ENCODE assay signal across 7 mouse cellular contexts in the genomic region with DNA sequence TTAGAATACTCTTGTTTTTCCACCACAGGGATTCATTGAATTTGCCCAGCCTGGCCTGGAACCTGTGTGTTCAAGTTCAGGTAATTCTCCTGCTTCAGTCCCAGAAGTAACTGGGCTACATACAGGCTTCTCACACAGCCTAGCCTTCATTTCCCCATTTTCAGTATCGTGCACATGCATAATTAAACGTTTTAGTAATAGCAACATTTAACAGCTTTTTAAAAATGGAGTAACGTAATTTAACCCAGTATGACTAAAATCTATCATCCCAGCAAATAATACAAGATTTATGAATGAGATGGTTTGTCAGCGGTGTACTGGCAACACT. TPM values are rescaled to one million over a fixed set of nuclear protein-coding genes. Genes with fewer than 3 reads are reported as not detected.
DNase-seq lines count a peak whose midpoint lies in the region; ATAC-seq and TF ChIP-seq lines count a peak whose summit lies in the region.

No protein-coding gene starts in this region.

- H3K9ac ChIP-seq in forebrain, embryonic 13.5 days = peak overlapping the region; percentile 98
- peak overlapping the region; percentile 88 for H3K9ac ChIP-seq in liver, embryonic 14.5 days (replicated peaks)

- no peak for ATAC-seq in forebrain, embryonic 13.5 days
- ATAC-seq in liver, embryonic 14.5 days (ENCODE audit: insufficient read depth) = no peak
- ATAC-seq in frontal cortex, adult (ENCODE audit: low TSS enrichment) = no peak

- no peak for TF ChIP-seq POLR2A in thymus, adult 2 months (IDR thresholded peaks at IDR 0.05; ENCODE audit: control insufficient read depth, extremely low read depth, insufficient read depth, low read length, poor library complexity)

- no peaks in the 10 kb centered on the region for H3K36me3 ChIP-seq in thymus, adult 2 months (ENCODE audit: control insufficient read depth, insufficient read depth, low read length)
- no peaks in the 10 kb centered on the region for H3K36me3 ChIP-seq in forebrain, embryonic 13.5 days (ENCODE audit: poor library complexity, severe bottlenecking)
- H3K36me3 ChIP-seq in liver, embryonic 14.5 days (replicated peaks; ENCODE audit: control insufficient read depth, insufficient read depth, low read depth) = no peaks in the 10 kb centered on the region

- TF ChIP-seq CTCF in thymus, adult 2 months (IDR thresholded peaks at IDR 0.05; ENCODE audit: borderline replicate concordance, control insufficient read depth, extremely low read depth, insufficient read depth, low read length, poor library complexity) = no peak
- no peak for TF ChIP-seq CTCF in liver, embryonic 14.5 days (IDR thresholded peaks at IDR 0.05; ENCODE audit: low read depth)

- H3K27ac ChIP-seq in thymus, adult 2 months (ENCODE audit: control insufficient read depth, insufficient read depth, low read length) = peak overlapping the region; percentile 13; the same call in 1 of the 2 replicates
- H3K27ac ChIP-seq in forebrain, embryonic 13.5 days = 0 out of 2 replicates have a peak overlapping the region, but pooled peaks have one; percentile 91
- peak overlapping the region; percentile 80 for H3K27ac ChIP-seq in liver, embryonic 14.5 days

- peaks cover 4% of the 10 kb centered on the region for H3K4me1 ChIP-seq in thymus, adult 2 months (replicated peaks; ENCODE audit: control insufficient read depth, insufficient read depth, low read length)
- H3K4me1 ChIP-seq in forebrain, embryonic 13.5 days = peaks cover 14% of the 10 kb centered on the region
- peaks cover 9 to 21% of the 10 kb centered on the region in 2 experiments for H3K4me1 ChIP-seq in liver, embryonic 14.5 days (replicated peaks; ENCODE audit: control insufficient read depth in 2 of 2, insufficient read depth in 2 of 2, low read length in 1 of 2)

- TF ChIP-seq EP300 in liver, embryonic 14.5 days (IDR thresholded peaks at IDR 0.05; ENCODE audit: low read depth) = no peak

- DNase-seq in thymus, adult 2 months = no peak
- DNase-seq in thymus, postnatal 4 days = no peak
- DNase-seq in liver, embryonic 14.5 days (ENCODE audit: low read depth in 3 of 3, low spot score in 3 of 3) = no peak
- no peak for DNase-seq in MN1 (ENCODE audit: low spot score)
- no peak for DNase-seq in urinary bladder, postnatal 25 days (ENCODE audit: low spot score)

- peak overlapping the region; percentile 91; the same call in 1 of the 2 replicates for H3K4me3 ChIP-seq in thymus, adult 2 months (ENCODE audit: control insufficient read depth, insufficient read depth, low read length)
- peak overlapping the region; percentile 93 for H3K4me3 ChIP-seq in forebrain, embryonic 13.5 days
- H3K4me3 ChIP-seq in liver, embryonic 14.5 days (ENCODE audit: insufficient read depth in 1 of 2, low read depth in 2 of 2, low read length in 2 of 2) = peak overlapping the region; percentile 89 to 96

- peak overlapping the region; percentile 78 for H3K4me2 ChIP-seq in forebrain, embryonic 13.5 days
- H3K4me2 ChIP-seq in liver, embryonic 14.5 days (ENCODE audit: low read depth) = peak overlapping the region; percentile 73

- no peaks in the 10 kb centered on the region for H3K9me3 ChIP-seq in forebrain, embryonic 13.5 days (replicated peaks)
- no peaks in the 10 kb centered on the region for H3K9me3 ChIP-seq in liver, embryonic 14.5 days (ENCODE audit: control insufficient read depth, low read length)

- H3K27me3 ChIP-seq in thymus, adult 2 months (ENCODE audit: control insufficient read depth, insufficient read depth, low read length) = no peaks in the 10 kb centered on the region
- no peaks in the 10 kb centered on the region for H3K27me3 ChIP-seq in forebrain, embryonic 13.5 days
- no peaks in the 10 kb centered on the region for H3K27me3 ChIP-seq in liver, embryonic 14.5 days (ENCODE audit: control insufficient read depth, insufficient read depth, low read length)

- 8% methylated on average over 4 of the region's 4 CpGs for WGBS in thymus, adult 2 months
- 25% methylated on average over 4 of the region's 4 CpGs for WGBS in forebrain, embryonic 13.5 days
- WGBS in liver, embryonic 14.5 days (ENCODE audit: insufficient replicate concordance) = 16% methylated on average over 4 of the region's 4 CpGs

RNA-seq across cellular contexts. Expression of a gene that starts 0.6 kb away (rescaled TPM):
- 47.0 and 84.3 TPM in 2 replicates for polyA plus RNA-seq in thymus, adult 2 months (2012; rRNA removed)
- polyA plus RNA-seq in forebrain, embryonic 13.5 days (2015; fragmentation: Nextera tagmentation; extraction: Ambion mirVana) = 17.1 and 18.1 TPM in 2 replicates
- polyA plus RNA-seq in liver, embryonic 14.5 days (2012; rRNA removed) = 19.3 and 21.7 TPM in 2 replicates
- polyA plus RNA-seq in liver, embryonic 14.5 days (2014; fragmentation: Nextera tagmentation; extraction: Ambion mirVana) = 7.5 and 9.9 TPM in 2 replicates

RNA-seq across cellular contexts. Expression of a gene that starts 49.7 kb away (rescaled TPM):
- not detected in 2 replicates for polyA plus RNA-seq in thymus, adult 2 months (2012; rRNA removed)
- polyA plus RNA-seq in forebrain, embryonic 13.5 days (2015; fragmentation: Nextera tagmentation; extraction: Ambion mirVana) = not detected in 2 replicates
- polyA plus RNA-seq in liver, embryonic 14.5 days (2012; rRNA removed) = not detected in 2 replicates
- polyA plus RNA-seq in liver, embryonic 14.5 days (2014; fragmentation: Nextera tagmentation; extraction: Ambion mirVana) = not detected in 2 replicates

Comparison
In these comparisons a context has a peak if more than half of its experiments do, and no peak if none do; other contexts are left out.
1. H3K27ac ChIP-seq: peak in every context shown above with its lines; median percentile 91 in forebrain, embryonic 13.5 days; 80 in liver, embryonic 14.5 days; 13 in thymus, adult 2 months.